8 mouse cellular contexts compared by ENCODE assay signal in genomic region chr15:11398676-11399350, GRCm38 (mm10). TPM values are rescaled to one million over a fixed set of nuclear protein-coding genes. Genes with fewer than 3 reads are reported as not detected.
DNase-seq lines count a peak whose midpoint lies in the region; ATAC-seq lines count a peak whose summit lies in the region.

No protein-coding gene starts in this region.

- no peak for ATAC-seq in lung, embryonic 15.5 days (ENCODE audit: borderline replicate concordance, extremely low read depth, low FRiP score, low TSS enrichment)
- ATAC-seq in hindbrain, embryonic 15.5 days (ENCODE audit: low FRiP score, low read depth): no peak
- ATAC-seq in midbrain, embryonic 11.5 days (ENCODE audit: low FRiP score): no peak

- 4% methylated on average over 10 of the region's 10 CpGs for WGBS in lung, embryonic 15.5 days
- 9% methylated on average over 10 of the region's 10 CpGs for WGBS in hindbrain, embryonic 15.5 days
- 10% methylated on average over 10 of the region's 10 CpGs for WGBS in midbrain, embryonic 11.5 days

- peaks cover 16% of the 10 kb centered on the region for H3K4me1 ChIP-seq in lung, embryonic 15.5 days
- peaks cover 20% of the 10 kb centered on the region for H3K4me1 ChIP-seq in hindbrain, embryonic 15.5 days (replicated peaks)
- H3K4me1 ChIP-seq in midbrain, embryonic 11.5 days (ENCODE audit: control insufficient read depth, insufficient read depth, low read length): peaks cover 6% of the 10 kb centered on the region

- H3K4me2 ChIP-seq in lung, embryonic 15.5 days: peak overlapping the region; percentile 80
- peak overlapping the region; percentile 91 for H3K4me2 ChIP-seq in hindbrain, embryonic 15.5 days
- H3K4me2 ChIP-seq in midbrain, embryonic 11.5 days: peak overlapping the region; percentile 78

- H3K27ac ChIP-seq in lung, embryonic 15.5 days: no peak overlapping the region
- no peak overlapping the region for H3K27ac ChIP-seq in hindbrain, embryonic 15.5 days (replicated peaks)
- no peak overlapping the region for H3K27ac ChIP-seq in midbrain, embryonic 11.5 days (ENCODE audit: low read depth, low read length)

- peak overlapping the region; percentile 84 for H3K4me3 ChIP-seq in lung, embryonic 15.5 days
- H3K4me3 ChIP-seq in hindbrain, embryonic 15.5 days: peak overlapping the region; percentile 90
- H3K4me3 ChIP-seq in midbrain, embryonic 11.5 days (ENCODE audit: low read depth, low read length): peak overlapping the region; percentile 78

- H3K36me3 ChIP-seq in lung, embryonic 15.5 days: peaks cover 21% of the 10 kb centered on the region
- peaks cover 5% of the 10 kb centered on the region; the same call in 1 of the 2 replicates for H3K36me3 ChIP-seq in hindbrain, embryonic 15.5 days
- no peaks in the 10 kb centered on the region; the same call in 1 of the 2 replicates for H3K36me3 ChIP-seq in midbrain, embryonic 11.5 days (ENCODE audit: control insufficient read depth, insufficient read depth, low read length)

- no peaks in the 10 kb centered on the region for H3K9me3 ChIP-seq in lung, embryonic 15.5 days
- no peaks in the 10 kb centered on the region for H3K9me3 ChIP-seq in hindbrain, embryonic 15.5 days
- no peaks in the 10 kb centered on the region for H3K9me3 ChIP-seq in midbrain, embryonic 11.5 days (ENCODE audit: control insufficient read depth, low read length)

- peak overlapping the region; percentile 74 for H3K9ac ChIP-seq in lung, embryonic 15.5 days
- peak overlapping the region; percentile 72 for H3K9ac ChIP-seq in hindbrain, embryonic 15.5 days
- H3K9ac ChIP-seq in midbrain, embryonic 11.5 days (ENCODE audit: low read length): peak overlapping the region; percentile 84

- no peak for DNase-seq in lung, postnatal 25 days (ENCODE audit: low spot score)
- peak; percentile 37 for DNase-seq in c-Kit-positive CD71-positive TER-119-positive erythroid progenitor cells, embryonic 14.5 days (ENCODE audit: low spot score)
- peak; percentile 91 for DNase-seq in midbrain, embryonic 11.5 days (ENCODE audit: low spot score, missing footprints)
- DNase-seq in urinary bladder, adult 2 months (ENCODE audit: low spot score): no peak
- no peak for DNase-seq in left cerebral cortex, adult 9 months (ENCODE audit: low spot score in 2 of 2)
- DNase-seq in right cerebral cortex, postnatal 36 days (ENCODE audit: low spot score in 2 of 2): no peak

- no peaks in the 10 kb centered on the region for H3K27me3 ChIP-seq in lung, embryonic 15.5 days
- 0 out of 2 replicates have a peak, but pooled peaks cover 3% of the 10 kb centered on the region for H3K27me3 ChIP-seq in hindbrain, embryonic 15.5 days
- H3K27me3 ChIP-seq in midbrain, embryonic 11.5 days (ENCODE audit: control insufficient read depth, insufficient read depth, low read length): no peaks in the 10 kb centered on the region

RNA-seq across cellular contexts. Expression of gene Tars, which starts 0.7 kb away (rescaled TPM):
- polyA plus RNA-seq in lung, embryonic 15.5 days (2015; fragmentation: Nextera tagmentation; extraction: Ambion mirVana): 57.7 and 58.9 TPM in 2 replicates
- polyA plus RNA-seq in hindbrain, embryonic 15.5 days (2015; fragmentation: Nextera tagmentation; extraction: Ambion mirVana): 41.7 and 45.0 TPM in 2 replicates
- 101 and 105 TPM in 2 replicates for polyA plus RNA-seq in midbrain, embryonic 11.5 days (2014; fragmentation: Nextera tagmentation; extraction: Ambion mirVana)
- 42.7 and 43.5 TPM in 2 replicates for polyA plus RNA-seq in urinary bladder, adult 2 months (2012; rRNA removed)

Comparison
In these comparisons a context has a peak if more than half of its experiments do, and no peak if none do; other contexts are left out.
1. DNase-seq: peak in c-Kit-positive CD71-positive TER-119-positive erythroid progenitor cells, embryonic 14.5 days (single experiment) and midbrain, embryonic 11.5 days (single experiment); none in lung, postnatal 25 days (single experiment), urinary bladder, adult 2 months (single experiment), left cerebral cortex, adult 9 months (0 of 2) and right cerebral cortex, postnatal 36 days (0 of 2).
2. Peak in every context shown above with its lines, with median percentiles within 50 percentile points of each other: H3K4me2 ChIP-seq, H3K4me3 ChIP-seq and H3K9ac ChIP-seq.